Mouse (Mus musculus) liver, postnatal 0 days (tissue): Measurements from ENCODE around the gene Acbd3.

Source experiments
- CTCF ChIP-seq: sonication (generic); IDR thresholded peaks from 2 replicates; pipeline ENCODE4 v1.5.1; 2016; ENCODE audit warnings: antibody characterized with exemption, low read depth
- EP300 ChIP-seq: IDR thresholded peaks from 2 replicates; pipeline ENCODE4 v1.6.1; 2016; ENCODE audit warnings: antibody characterized with exemption, low read depth, mild to moderate bottlenecking

GRCm38 (mm10) chr1:180703400-180703799 is 22.4 kb upstream of the Acbd3 start:
- no peak for TF ChIP-seq CTCF
- TF ChIP-seq EP300: no peak
